Mouse (Mus musculus) kidney, adult 18-20 months (tissue): ENCODE data around the gene Klf12.

Source experiments
- DNase-seq: peaks from one replicate; pipeline ENCODE4 v3.0.0; 2021

Gene Klf12

GRCm38 (mm10) chr14:100231384-100231783 is 53.1 kb downstream of the Klf12 start:
- no peak for DNase-seq

- DNase-seq = no peak
These were observed 56.4 kb downstream of the Klf12 start for GRCm38 (mm10) chr14:100228120-100228519.

- no peak for DNase-seq
These were observed 56.8 kb downstream of the Klf12 start for GRCm38 (mm10) chr14:100227717-100228116.

GRCm38 (mm10) chr14:100224151-100224550 is 60.3 kb downstream of the Klf12 start:
- DNase-seq = peak; percentile 42

GRCm38 (mm10) chr14:100222260-100222659 is 62.2 kb downstream of the Klf12 start:
- DNase-seq = no peak

GRCm38 (mm10) chr14:100215213-100215785 is 69.2 kb downstream of the Klf12 start:
- no peak for DNase-seq

- DNase-seq = peak; percentile 38
These were observed 71.4 kb downstream of the Klf12 start for GRCm38 (mm10) chr14:100213066-100213465.

GRCm38 (mm10) chr14:100211826-100212117 is 72.7 kb downstream of the Klf12 start:
- DNase-seq = no peak

- peak; percentile 47 for DNase-seq
These were observed 73.2 kb downstream of the Klf12 start for GRCm38 (mm10) chr14:100211036-100211825.

GRCm38 (mm10) chr14:100209814-100210419 is 74.6 kb downstream of the Klf12 start:
- no peak for DNase-seq

GRCm38 (mm10) chr14:100207081-100207480 is 77.4 kb downstream of the Klf12 start:
- no peak for DNase-seq

- no peak for DNase-seq
These were observed 78.3 kb downstream of the Klf12 start for GRCm38 (mm10) chr14:100206207-100206606.

- no peak for DNase-seq
These were observed 84.3 kb downstream of the Klf12 start for GRCm38 (mm10) chr14:100200058-100200688.

GRCm38 (mm10) chr14:100198636-100199035 is 85.8 kb downstream of the Klf12 start:
- no peak for DNase-seq

- no peak for DNase-seq
These were observed 87.3 kb downstream of the Klf12 start for GRCm38 (mm10) chr14:100197199-100197598.

GRCm38 (mm10) chr14:100189490-100190197 is 94.8 kb downstream of the Klf12 start:
- DNase-seq = no peak

GRCm38 (mm10) chr14:100187372-100187771 is 97.1 kb downstream of the Klf12 start:
- no peak for DNase-seq

- DNase-seq = no peak
These were observed 106.7 kb downstream of the Klf12 start for GRCm38 (mm10) chr14:100177796-100178195.

- DNase-seq = no peak
These were observed 119.4 kb downstream of the Klf12 start for GRCm38 (mm10) chr14:100165075-100165474.

GRCm38 (mm10) chr14:100156639-100157038 is 127.8 kb downstream of the Klf12 start:
- no peak for DNase-seq

- DNase-seq = no peak
These were observed 136.8 kb downstream of the Klf12 start for GRCm38 (mm10) chr14:100147666-100148065.

GRCm38 (mm10) chr14:100140370-100140769 is 144.1 kb downstream of the Klf12 start:
- no peak for DNase-seq

GRCm38 (mm10) chr14:100134304-100134703 is 150.2 kb downstream of the Klf12 start:
- no peak for DNase-seq
